Mouse (Mus musculus) intestine, embryonic 16.5 days (tissue): Measurements from ENCODE around the gene Plxdc1. TPM values are rescaled to one million over a fixed set of nuclear protein-coding genes. Genes with fewer than 3 reads are reported as not detected.

Experiments used
- ATAC-seq: fragments of 200-750 bp; cut with Nextera tagmentation; 2 replicates; pipeline ENCODE4 v1.8.0; 2017; ENCODE audit warnings: moderate TSS enrichment, moderate library complexity
- H3K27ac ChIP-seq: fragments of 300-500 bp; sonication (generic); 2 replicates; pipeline ENCODE4 v1.5.1; 2014; ENCODE audit warnings: mild to moderate bottlenecking, low read length
- H3K27me3 ChIP-seq: fragments of 300-500 bp; sonication (generic); replicated peaks from 2 replicates; pipeline ENCODE4 v1.6.1; 2014; ENCODE audit warnings: low read length, control low read depth, mixed read lengths; ENCODE audit not compliant: control insufficient read depth, insufficient read depth
- H3K36me3 ChIP-seq: fragments of 300-500 bp; sonication (generic); 2 replicates; pipeline ENCODE4 v1.6.1; 2014; ENCODE audit warnings: low read length, control low read depth; ENCODE audit not compliant: control insufficient read depth, insufficient read depth
- H3K4me1 ChIP-seq: fragments of 300-500 bp; sonication (generic); 2 replicates; pipeline ENCODE4 v1.6.1; 2014; ENCODE audit warnings: low read length, control low read depth, mixed read lengths; ENCODE audit not compliant: control insufficient read depth, insufficient read depth
- H3K4me2 ChIP-seq: fragments of 300-500 bp; sonication (generic); 2 replicates; pipeline ENCODE4 v1.6.1; 2014; ENCODE audit warnings: low read depth, low read length, control low read depth
- H3K4me3 ChIP-seq: fragments of 300-500 bp; sonication (generic); 2 replicates; pipeline ENCODE4 v1.5.1; 2014; ENCODE audit warnings: mild to moderate bottlenecking, low read length
- H3K9ac ChIP-seq: fragments of 300-500 bp; sonication (generic); 2 replicates; pipeline ENCODE4 v1.6.1; 2014; ENCODE audit warnings: low read depth, low read length
- H3K9me3 ChIP-seq: fragments of 300-500 bp; sonication (generic); 2 replicates; pipeline ENCODE4 v1.6.1; 2016; ENCODE audit warnings: low read length, control low read depth; ENCODE audit not compliant: control insufficient read depth
- WGBS: fragments of 180-500 bp; shearing (Covaris S2); extraction: QIAGEN DNeasy Blood & Tissue Kit; methylation state at CpG from one replicate; pipeline ENCODE4 v1.1.7; 2014; 5-methylcytosine and 5-hydroxymethylcytosine counted together
- polyA plus RNA-seq: library from polyadenylated mRNA; unstranded; fragments of >200 nt; fragmentation: Nextera tagmentation; extraction: Ambion mirVana; gene quantifications from 2 replicates; pipeline ENCODE4 v1.2.1, GENCODE M21; 2015

The Plxdc1 gene
- polyA plus RNA-seq, 1 experiment from 2014 or later = 0.65 TPM

GRCm38 (mm10) chr11:98018858-98019641 is 32.8 kb upstream of the Plxdc1 start:
- no peak overlapping the region for H3K27ac ChIP-seq
- H3K9me3 ChIP-seq = no peaks in the 10 kb centered on the region
- H3K4me2 ChIP-seq = peak overlapping the region; percentile 19; the same call in 1 of the 2 replicates
- no peak overlapping the region for H3K4me3 ChIP-seq
- no peaks in the 10 kb centered on the region for H3K36me3 ChIP-seq
- peak; percentile 19; the same call in 1 of the 2 replicates for ATAC-seq
- no peak overlapping the region for H3K9ac ChIP-seq
- peaks cover 16% of the 10 kb centered on the region for H3K4me1 ChIP-seq
- H3K27me3 ChIP-seq = no peaks in the 10 kb centered on the region
- 44% methylated on average over 10 of the region's 10 CpGs for WGBS

DNA sequence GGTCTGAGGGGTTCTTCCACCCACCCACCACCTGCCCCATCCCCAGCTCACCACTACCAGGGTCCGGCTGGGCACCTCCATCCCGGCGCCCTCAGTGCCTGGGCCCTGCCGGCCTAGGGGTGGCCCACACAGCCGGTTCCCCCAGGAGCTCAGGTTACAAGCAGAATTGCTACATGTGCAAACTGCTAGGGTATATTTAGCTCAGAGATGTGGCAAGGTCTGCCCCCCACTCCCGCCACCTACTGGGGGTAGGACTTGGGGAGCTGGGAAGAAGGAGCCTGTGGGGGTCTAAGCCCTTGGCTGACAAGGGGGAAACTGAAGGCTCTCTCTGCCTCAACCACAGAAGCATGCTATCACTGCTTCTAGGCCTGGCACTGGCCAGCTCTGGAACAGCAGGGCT is 32.0 kb upstream of the Plxdc1 start:
- 78% methylated on average over 6 of the region's 6 CpGs for WGBS
- no peaks in the 10 kb centered on the region for H3K36me3 ChIP-seq
- no peaks in the 10 kb centered on the region for H3K27me3 ChIP-seq
- H3K9me3 ChIP-seq = no peaks in the 10 kb centered on the region
- no peak overlapping the region for H3K4me3 ChIP-seq
- peaks cover 14% of the 10 kb centered on the region for H3K4me1 ChIP-seq
- no peak overlapping the region for H3K27ac ChIP-seq
- ATAC-seq = no peak
- no peak overlapping the region for H3K9ac ChIP-seq
- H3K4me2 ChIP-seq = no peak overlapping the region

DNA sequence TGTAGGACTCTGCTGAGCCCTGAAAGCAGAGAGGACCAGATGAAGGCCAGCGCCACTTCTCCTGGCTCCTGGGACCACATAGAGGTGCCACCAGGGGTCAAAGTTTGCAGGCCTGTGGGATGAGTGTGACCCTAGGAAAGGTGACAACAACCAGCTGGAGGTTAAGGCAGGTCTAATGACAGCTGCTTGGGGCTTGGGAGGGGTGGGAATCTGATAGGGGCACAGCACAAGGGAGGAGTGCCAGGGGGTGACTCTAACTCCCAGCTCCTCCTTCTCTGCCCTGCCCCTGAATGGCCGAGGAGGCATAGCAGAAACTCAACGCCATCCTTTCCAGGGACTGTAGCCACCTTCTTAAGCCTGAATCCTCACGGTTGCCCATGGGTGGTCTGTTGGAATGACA is 30.6 kb upstream of the Plxdc1 start:
- Histone ChIP-seq H3K4me3 (no peak overlapping the region), H3K9ac (no peak overlapping the region), H3K36me3 (no peaks in the 10 kb centered on the region), H3K4me1 (peaks cover 15% of the 10 kb centered on the region), H3K4me2 (no peak overlapping the region), H3K27ac (no peak overlapping the region), H3K27me3 (no peaks in the 10 kb centered on the region), H3K9me3 (no peaks in the 10 kb centered on the region)
- ATAC-seq = no peak
- 79% methylated on average over 4 of the region's 4 CpGs for WGBS

GRCm38 (mm10) chr11:98016177-98016576 is 29.9 kb upstream of the Plxdc1 start:
- Histone ChIP-seq H3K4me1 (peaks cover 9% of the 10 kb centered on the region; the same call in 1 of the 2 replicates), H3K27me3 (no peaks in the 10 kb centered on the region), H3K27ac (no peak overlapping the region), H3K9me3 (no peaks in the 10 kb centered on the region), H3K4me2 (no peak overlapping the region), H3K4me3 (no peak overlapping the region), H3K36me3 (no peaks in the 10 kb centered on the region), H3K9ac (no peak overlapping the region)
- no peak for ATAC-seq
- WGBS = 88% methylated on average over 5 of the region's 5 CpGs

GRCm38 (mm10) chr11:98012831-98013230 is 26.6 kb upstream of the Plxdc1 start:
- Histone ChIP-seq H3K9me3 (no peaks in the 10 kb centered on the region), H3K9ac (no peak overlapping the region), H3K36me3 (no peaks in the 10 kb centered on the region), H3K4me3 (no peak overlapping the region), H3K27me3 (no peaks in the 10 kb centered on the region), H3K4me2 (no peak overlapping the region), H3K27ac (no peak overlapping the region), H3K4me1 (0 out of 2 replicates have a peak, but pooled peaks cover 3% of the 10 kb centered on the region)
- WGBS = 81% methylated on average over 10 of the region's 10 CpGs
- ATAC-seq = no peak

DNA sequence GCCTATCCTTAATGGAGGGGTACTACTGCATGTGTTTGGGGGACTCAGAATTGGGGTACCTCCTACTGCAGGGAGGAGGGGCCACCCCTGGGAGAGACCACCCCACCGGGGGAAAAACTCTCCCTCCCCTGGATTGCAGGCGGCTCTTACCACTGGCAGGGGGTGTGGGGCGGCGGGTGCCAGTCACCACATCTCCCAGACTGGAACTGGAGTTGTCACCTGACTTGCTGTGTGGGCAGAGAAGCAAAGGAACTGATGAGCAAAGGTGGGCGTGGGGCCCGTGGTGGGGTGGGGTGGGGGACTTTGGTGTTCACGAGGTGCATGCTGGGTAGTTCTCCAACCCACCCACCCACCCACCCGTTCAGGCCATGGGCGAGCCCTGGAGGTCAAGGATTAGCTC is 25.5 kb upstream of the Plxdc1 start:
- no peaks in the 10 kb centered on the region for H3K36me3 ChIP-seq
- no peak overlapping the region for H3K27ac ChIP-seq
- H3K4me3 ChIP-seq = no peak overlapping the region
- 59% methylated on average over 9 of the region's 9 CpGs for whole genome bisulfite sequencing
- no peak overlapping the region for H3K4me2 ChIP-seq
- no peaks in the 10 kb centered on the region for H3K27me3 ChIP-seq
- no peak overlapping the region for H3K9ac ChIP-seq
- ATAC-seq = no peak
- 0 out of 2 replicates have a peak, but pooled peaks cover 3% of the 10 kb centered on the region for H3K4me1 ChIP-seq
- H3K9me3 ChIP-seq = no peaks in the 10 kb centered on the region

DNA sequence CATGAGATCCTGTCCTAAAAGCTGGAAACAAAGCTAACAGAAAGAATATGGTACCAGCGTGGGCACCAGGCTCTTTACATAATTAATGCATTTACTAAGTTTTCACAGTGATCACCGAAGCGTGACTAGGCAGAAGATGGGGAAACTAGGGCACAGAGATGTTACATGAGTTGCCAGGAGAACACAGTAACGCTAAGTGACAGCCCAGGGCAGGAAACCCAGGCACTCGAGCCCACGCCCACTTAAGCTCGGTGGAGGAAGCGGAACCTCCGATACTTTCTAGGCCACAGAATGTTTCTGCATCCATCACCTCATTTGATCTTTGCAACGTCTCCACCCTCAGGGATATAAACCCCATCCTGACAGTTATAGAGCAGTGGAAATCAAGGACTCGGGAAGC is 21.8 kb upstream of the Plxdc1 start:
- WGBS = 76% methylated on average over 11 of the region's 11 CpGs
- Histone ChIP-seq H3K27me3 (no peaks in the 10 kb centered on the region), H3K4me1 (peaks cover 7% of the 10 kb centered on the region), H3K36me3 (peaks cover 2% of the 10 kb centered on the region; the same call in 1 of the 2 replicates), H3K9me3 (no peaks in the 10 kb centered on the region), H3K9ac (no peak overlapping the region), H3K27ac (no peak overlapping the region), H3K4me2 (no peak overlapping the region), H3K4me3 (no peak overlapping the region)
- no peak for ATAC-seq

GRCm38 (mm10) chr11:98005686-98006085 is 19.4 kb upstream of the Plxdc1 start:
- WGBS = 78% methylated on average over 10 of the region's 10 CpGs
- Histone ChIP-seq H3K4me2 (no peak overlapping the region), H3K4me3 (no peak overlapping the region), H3K27me3 (peaks cover 12% of the 10 kb centered on the region; the same call in 1 of the 2 replicates), H3K4me1 (peaks cover 7% of the 10 kb centered on the region), H3K9ac (no peak overlapping the region), H3K27ac (no peak overlapping the region), H3K36me3 (peaks cover 2% of the 10 kb centered on the region; the same call in 1 of the 2 replicates), H3K9me3 (no peaks in the 10 kb centered on the region)
- no peak for ATAC-seq

GRCm38 (mm10) chr11:98005076-98005475 is 18.8 kb upstream of the Plxdc1 start:
- Histone ChIP-seq H3K27ac (no peak overlapping the region), H3K9me3 (no peaks in the 10 kb centered on the region), H3K4me1 (peaks cover 7% of the 10 kb centered on the region), H3K4me2 (no peak overlapping the region), H3K4me3 (no peak overlapping the region), H3K27me3 (peaks cover 12% of the 10 kb centered on the region; the same call in 1 of the 2 replicates), H3K9ac (no peak overlapping the region), H3K36me3 (peaks cover 2% of the 10 kb centered on the region; the same call in 1 of the 2 replicates)
- peak; percentile 65 for ATAC-seq
- WGBS = 44% methylated on average over 13 of the region's 13 CpGs
